Mouse (Mus musculus) heart, embryonic 12.5 days (tissue): ENCODE results near the gene Atp6v0b. TPM values are rescaled to one million over a fixed set of nuclear protein-coding genes. Genes with fewer than 3 reads are reported as not detected.
A peak's percentile ranks its signal among the peaks of the same experiment; 100 is the strongest.

ENCODE experiments used
- ATAC-seq: fragments of 200-750 bp; cut with Nextera tagmentation; 2 replicates; pipeline ENCODE4 v1.8.0; 2017; ENCODE audit warnings: moderate TSS enrichment, moderate library complexity; ENCODE audit not compliant: insufficient number of reproducible peaks, low FRiP score
- H3K27ac ChIP-seq: fragments of 300-500 bp; sonication (generic); 2 replicates; pipeline ENCODE4 v1.5.1; 2016; ENCODE audit warnings: mild to moderate bottlenecking, moderate library complexity; ENCODE audit not compliant: poor library complexity, severe bottlenecking
- H3K27me3 ChIP-seq: fragments of 300-500 bp; sonication (generic); replicated peaks from 2 replicates; pipeline ENCODE4 v1.6.1; 2016; ENCODE audit warnings: mild to moderate bottlenecking, moderate library complexity
- H3K36me3 ChIP-seq: fragments of 300-500 bp; sonication (generic); 2 replicates; pipeline ENCODE4 v1.6.1; 2016; ENCODE audit warnings: mild to moderate bottlenecking, moderate library complexity
- H3K4me1 ChIP-seq: fragments of 300-500 bp; sonication (generic); replicated peaks from 2 replicates; pipeline ENCODE4 v1.6.1; 2016; ENCODE audit warnings: mild to moderate bottlenecking
- H3K4me2 ChIP-seq: fragments of 300-500 bp; sonication (generic); 2 replicates; pipeline ENCODE4 v1.6.1; 2016; ENCODE audit warnings: mild to moderate bottlenecking, moderate library complexity
- H3K4me3 ChIP-seq: fragments of 300-500 bp; sonication (generic); 2 replicates; pipeline ENCODE4 v1.5.1; 2016; ENCODE audit warnings: mild to moderate bottlenecking
- H3K9ac ChIP-seq: fragments of 300-500 bp; sonication (generic); 2 replicates; pipeline ENCODE4 v1.6.1; 2016; ENCODE audit warnings: mild to moderate bottlenecking, moderate library complexity
- H3K9me3 ChIP-seq: fragments of 300-500 bp; sonication (generic); replicated peaks from 2 replicates; pipeline ENCODE4 v1.6.1; 2016; ENCODE audit warnings: mild to moderate bottlenecking, moderate library complexity
- whole genome bisulfite sequencing: fragments of 180-500 bp; shearing (Covaris S2); methylation state at CpG from one replicate; pipeline ENCODE4 v1.1.7; 2016; 5-methylcytosine and 5-hydroxymethylcytosine counted together
- polyA plus RNA-seq: library from polyadenylated mRNA; unstranded; fragments of >200 nt; fragmentation: Nextera tagmentation; extraction: Ambion mirVana; gene quantifications from 2 replicates; pipeline ENCODE4 v1.2.1, GENCODE M21; 2016

The Atp6v0b gene
- polyA plus RNA-seq, 1 experiment from 2014 or later: 196 TPM

DNA sequence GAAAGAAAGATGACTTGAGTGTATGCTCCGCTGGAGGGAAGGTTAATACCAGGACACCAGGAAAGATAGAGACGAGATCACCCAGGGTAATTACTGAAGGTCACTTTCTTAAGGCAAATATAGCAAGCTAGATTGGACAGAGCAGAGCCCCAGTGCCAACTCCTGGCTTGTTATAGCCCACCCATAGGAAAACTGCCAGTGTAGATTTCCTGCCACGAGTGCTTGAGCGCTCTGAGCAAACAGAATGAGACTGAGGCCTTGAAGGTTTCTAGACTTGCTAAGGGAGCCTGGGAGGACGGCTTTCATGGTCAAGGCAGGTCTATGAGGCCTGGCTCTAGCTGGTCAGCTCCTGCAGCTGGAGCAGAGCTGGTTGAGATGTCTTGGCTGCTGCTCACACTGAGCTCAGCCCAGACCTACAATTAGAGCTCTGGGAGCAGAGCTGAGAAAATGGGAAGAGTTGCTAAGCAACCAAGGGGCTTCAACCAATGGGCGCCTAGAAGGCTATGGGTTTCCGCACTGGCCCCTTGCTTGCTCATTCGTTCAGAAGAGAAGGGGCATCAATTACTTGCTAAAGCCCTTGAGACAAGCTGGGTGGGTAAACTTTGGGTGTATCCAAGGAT, 21.8 kb upstream of the Atp6v0b start:
- no peak overlapping the region for H3K27ac ChIP-seq
- H3K9ac ChIP-seq: no peak overlapping the region
- H3K9me3 ChIP-seq: no peaks in the 10 kb centered on the region
- no peak for ATAC-seq
- H3K27me3 ChIP-seq: no peaks in the 10 kb centered on the region
- peaks cover 63% of the 10 kb centered on the region for H3K36me3 ChIP-seq
- H3K4me1 ChIP-seq: peaks cover 28% of the 10 kb centered on the region
- no peak overlapping the region for H3K4me2 ChIP-seq
- 79% methylated on average over 8 of the region's 8 CpGs for WGBS
- no peak overlapping the region for H3K4me3 ChIP-seq

DNA sequence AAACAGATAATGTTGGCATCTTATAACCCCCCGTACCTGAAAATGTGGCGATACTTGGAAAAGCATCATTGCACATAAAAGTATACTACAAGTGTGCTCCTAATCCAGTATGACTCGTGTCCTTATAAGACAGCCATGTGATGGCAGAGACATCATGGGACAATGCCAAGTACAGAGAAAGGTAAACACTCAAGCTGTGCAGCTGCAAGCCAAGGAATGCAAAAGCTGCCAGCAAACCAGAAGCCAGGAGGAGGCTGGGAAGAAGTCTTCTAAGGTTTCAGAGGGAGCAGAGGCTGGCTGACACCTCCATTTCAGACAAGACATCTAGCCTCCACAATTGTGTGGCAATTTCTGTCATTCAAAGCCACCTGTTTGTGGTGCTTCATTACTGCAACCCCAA, 19.1 kb upstream of the Atp6v0b start:
- no peak overlapping the region for H3K9ac ChIP-seq
- H3K4me1 ChIP-seq: peaks cover 14% of the 10 kb centered on the region
- no peak overlapping the region for H3K4me3 ChIP-seq
- no peaks in the 10 kb centered on the region for H3K27me3 ChIP-seq
- ATAC-seq: no peak
- peaks cover 78% of the 10 kb centered on the region for H3K36me3 ChIP-seq
- 85% methylated on average over 3 of the region's 3 CpGs for WGBS
- no peak overlapping the region for H3K27ac ChIP-seq
- H3K9me3 ChIP-seq: no peaks in the 10 kb centered on the region
- H3K4me2 ChIP-seq: no peak overlapping the region

DNA sequence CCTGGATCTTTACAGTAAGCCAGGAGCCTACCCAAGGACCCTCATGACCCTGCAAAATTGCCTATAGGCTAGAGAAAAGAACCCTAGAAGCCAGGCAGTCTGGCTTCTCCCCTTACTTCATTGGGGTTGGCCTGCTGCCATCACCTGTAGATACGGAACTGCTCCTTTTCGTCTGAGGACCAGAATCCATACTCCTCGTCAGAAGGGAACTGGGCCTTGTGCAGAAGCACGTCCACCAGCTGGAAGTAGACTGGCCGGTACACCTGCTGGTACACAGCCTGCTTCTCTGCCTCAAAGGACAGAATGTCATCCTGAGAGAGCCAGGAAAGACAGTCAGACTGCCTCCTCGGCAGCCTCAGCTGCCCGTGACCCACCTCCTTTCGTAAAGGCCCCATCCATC, 17.6 kb upstream of the Atp6v0b start:
- Histone ChIP-seq H3K9ac (no peak overlapping the region), H3K9me3 (no peaks in the 10 kb centered on the region), H3K4me2 (no peak overlapping the region), H3K4me1 (peaks cover 12% of the 10 kb centered on the region), H3K36me3 (peaks cover 80% of the 10 kb centered on the region), H3K27ac (no peak overlapping the region), H3K27me3 (no peaks in the 10 kb centered on the region), H3K4me3 (no peak overlapping the region)
- no peak for ATAC-seq
- WGBS: 88% methylated on average over 8 of the region's 8 CpGs

DNA sequence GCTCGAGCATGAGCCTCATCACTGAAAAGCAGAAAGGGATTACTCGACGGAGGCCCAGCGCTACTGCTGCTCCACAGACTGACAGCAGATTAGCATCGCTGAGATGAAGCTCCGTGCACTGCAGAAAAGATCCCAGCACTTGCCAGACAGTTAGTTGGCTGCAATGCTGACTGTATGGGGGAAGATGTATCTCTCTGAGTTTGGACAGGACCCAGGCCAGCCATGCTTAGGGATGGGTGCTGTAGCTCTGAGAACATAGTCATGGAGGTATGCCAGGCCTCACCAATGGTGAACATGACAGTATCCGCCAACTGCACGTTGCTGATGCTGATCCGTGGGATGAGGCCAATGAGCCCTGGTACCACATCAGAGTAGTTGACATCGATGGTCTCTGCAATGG, 17.0 kb upstream of the Atp6v0b start:
- peaks cover 8% of the 10 kb centered on the region for H3K4me1 ChIP-seq
- H3K36me3 ChIP-seq: peaks cover 81% of the 10 kb centered on the region
- no peaks in the 10 kb centered on the region for H3K27me3 ChIP-seq
- 92% methylated on average over 10 of the region's 10 CpGs for WGBS
- H3K9ac ChIP-seq: no peak overlapping the region
- H3K27ac ChIP-seq: no peak overlapping the region
- H3K9me3 ChIP-seq: no peaks in the 10 kb centered on the region
- no peak for ATAC-seq
- H3K4me3 ChIP-seq: no peak overlapping the region
- H3K4me2 ChIP-seq: no peak overlapping the region

DNA sequence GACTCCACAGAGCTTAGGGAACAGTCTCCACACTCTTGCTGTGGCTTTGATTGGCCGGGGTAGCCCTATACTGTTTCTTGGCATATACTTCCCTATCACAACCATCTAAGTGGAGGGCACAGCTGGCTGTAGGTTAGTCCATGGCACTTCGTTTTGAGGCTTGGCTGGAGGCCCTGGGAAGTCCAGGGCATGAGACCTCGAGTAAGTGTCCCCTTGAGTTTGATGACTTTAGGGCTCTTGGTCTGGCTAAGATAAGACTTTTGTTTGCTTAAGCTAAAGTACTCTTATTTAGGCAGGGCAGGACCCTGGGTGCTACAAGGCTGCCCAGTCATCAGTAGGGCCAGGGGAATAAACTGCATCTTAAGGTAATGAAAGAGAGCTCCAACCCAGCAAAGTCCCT, 11.0 kb upstream of the Atp6v0b start:
- no peaks in the 10 kb centered on the region for H3K27me3 ChIP-seq
- H3K9ac ChIP-seq: no peak overlapping the region
- peaks cover 92% of the 10 kb centered on the region for H3K36me3 ChIP-seq
- WGBS: 74% methylated on average over 3 of the region's 3 CpGs
- no peak overlapping the region for H3K27ac ChIP-seq
- H3K4me3 ChIP-seq: no peak overlapping the region
- no peak for ATAC-seq
- no peaks in the 10 kb centered on the region for H3K4me1 ChIP-seq
- H3K9me3 ChIP-seq: no peaks in the 10 kb centered on the region
- H3K4me2 ChIP-seq: no peak overlapping the region

DNA sequence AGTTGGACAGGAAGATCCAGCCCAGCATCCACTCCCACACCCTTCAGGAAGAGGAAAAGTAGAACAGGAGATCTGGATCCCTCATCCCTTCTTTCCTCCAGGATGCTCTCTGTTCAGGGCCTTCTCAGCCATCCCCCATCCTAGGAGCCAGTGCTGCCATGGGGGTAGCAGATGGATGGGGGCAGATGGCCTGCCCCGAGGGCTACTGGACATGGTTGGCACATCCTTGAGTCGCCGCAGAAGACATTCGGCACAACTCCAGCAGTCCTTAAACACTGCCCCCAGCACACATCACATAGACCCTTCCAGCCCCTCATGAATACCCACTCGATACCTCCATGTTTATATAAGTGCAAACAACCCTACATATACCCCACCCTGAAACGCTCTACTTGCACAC, 8.9 kb upstream of the Atp6v0b start:
- no peak overlapping the region for H3K4me2 ChIP-seq
- ATAC-seq: no peak
- no peaks in the 10 kb centered on the region for H3K9me3 ChIP-seq
- 88% methylated on average over 6 of the region's 6 CpGs for WGBS
- H3K36me3 ChIP-seq: peaks cover 71% of the 10 kb centered on the region
- H3K4me1 ChIP-seq: peaks cover 4% of the 10 kb centered on the region
- no peak overlapping the region for H3K4me3 ChIP-seq
- no peaks in the 10 kb centered on the region for H3K27me3 ChIP-seq
- no peak overlapping the region for H3K9ac ChIP-seq
- H3K27ac ChIP-seq: no peak overlapping the region

DNA sequence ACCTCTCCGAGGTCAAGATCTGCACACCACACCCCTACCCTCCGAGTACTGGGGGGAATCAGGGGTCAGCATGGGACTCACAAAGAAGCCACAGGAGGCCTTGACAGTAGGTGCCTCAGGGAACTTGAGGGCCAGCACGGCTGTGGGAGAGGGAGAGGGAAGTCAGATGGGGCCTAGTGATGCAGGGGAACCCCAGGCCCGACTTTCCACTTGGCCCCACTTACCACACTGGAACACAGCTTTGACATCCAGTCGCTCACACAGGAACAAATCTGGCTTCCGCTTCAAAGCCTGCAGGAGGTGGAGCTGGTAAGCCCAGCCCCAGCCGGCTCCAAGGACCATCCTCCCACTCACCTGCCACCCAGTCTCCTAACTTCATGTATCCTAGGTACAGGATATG, 8.2 kb upstream of the Atp6v0b start:
- H3K36me3 ChIP-seq: peaks cover 64% of the 10 kb centered on the region

DNA sequence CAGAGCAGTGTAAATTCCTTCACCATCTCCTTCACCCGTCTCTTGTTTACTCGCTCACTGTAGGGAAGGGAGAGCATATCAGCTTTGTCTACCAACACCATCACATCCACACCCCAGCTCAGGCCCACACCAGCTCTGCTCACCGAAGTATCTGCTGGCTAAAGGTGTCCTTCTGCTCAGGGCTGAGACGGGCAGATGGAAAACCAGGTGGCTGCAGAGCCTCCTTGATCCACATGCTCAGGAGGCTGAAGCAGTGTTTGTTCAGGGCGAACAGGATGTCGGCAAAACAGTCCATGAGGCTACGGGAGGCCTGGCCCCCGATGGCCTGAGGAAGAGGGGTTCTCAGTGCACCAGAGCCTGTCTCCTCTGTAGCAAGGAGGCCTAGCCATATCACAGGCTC, 7.5 kb upstream of the Atp6v0b start:
- Histone ChIP-seq H3K9me3 (no peaks in the 10 kb centered on the region), H3K36me3 (peaks cover 61% of the 10 kb centered on the region), H3K4me2 (no peak overlapping the region), H3K4me3 (no peak overlapping the region), H3K9ac (no peak overlapping the region), H3K27ac (no peak overlapping the region), H3K27me3 (no peaks in the 10 kb centered on the region), H3K4me1 (peaks cover 8% of the 10 kb centered on the region)
- ATAC-seq: no peak
- WGBS: 81% methylated on average over 8 of the region's 8 CpGs

More for the DNA sequence above, 8.2 kb upstream of the Atp6v0b start:
- no peak overlapping the region for H3K9ac ChIP-seq
- peaks cover 8% of the 10 kb centered on the region for H3K4me1 ChIP-seq
- no peaks in the 10 kb centered on the region for H3K9me3 ChIP-seq
- ATAC-seq: no peak
- no peak overlapping the region for H3K4me3 ChIP-seq
- H3K27me3 ChIP-seq: no peaks in the 10 kb centered on the region
- H3K4me2 ChIP-seq: no peak overlapping the region
- 80% methylated on average over 7 of the region's 7 CpGs for WGBS
- no peak overlapping the region for H3K27ac ChIP-seq

DNA sequence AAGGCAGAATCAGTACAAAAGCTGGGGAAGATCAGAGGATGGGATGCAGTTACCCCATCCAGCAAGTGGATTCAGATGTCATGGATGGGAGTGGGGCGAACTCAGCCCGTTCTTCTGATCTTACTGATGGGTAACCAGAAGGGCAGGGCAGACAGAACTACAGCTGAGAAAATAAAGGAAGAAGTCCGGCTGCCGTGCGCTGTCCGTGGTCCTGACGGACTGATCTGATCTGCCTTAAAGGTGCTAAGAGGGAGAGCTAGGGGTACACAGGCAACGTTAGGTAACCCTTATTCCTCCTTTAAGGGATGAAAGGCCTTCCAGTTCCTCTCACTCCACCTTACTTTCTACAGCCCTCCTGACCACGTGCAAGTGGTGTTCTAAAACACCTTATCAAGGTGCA, 6.2 kb upstream of the Atp6v0b start:
- no peak overlapping the region for H3K4me2 ChIP-seq
- no peak overlapping the region for H3K4me3 ChIP-seq
- H3K36me3 ChIP-seq: peaks cover 56% of the 10 kb centered on the region
- H3K27ac ChIP-seq: no peak overlapping the region
- WGBS: 21% methylated on average over 9 of the region's 9 CpGs
- H3K9me3 ChIP-seq: no peaks in the 10 kb centered on the region
- H3K27me3 ChIP-seq: no peaks in the 10 kb centered on the region
- no peak overlapping the region for H3K9ac ChIP-seq
- peaks cover 8% of the 10 kb centered on the region for H3K4me1 ChIP-seq
- no peak for ATAC-seq

DNA sequence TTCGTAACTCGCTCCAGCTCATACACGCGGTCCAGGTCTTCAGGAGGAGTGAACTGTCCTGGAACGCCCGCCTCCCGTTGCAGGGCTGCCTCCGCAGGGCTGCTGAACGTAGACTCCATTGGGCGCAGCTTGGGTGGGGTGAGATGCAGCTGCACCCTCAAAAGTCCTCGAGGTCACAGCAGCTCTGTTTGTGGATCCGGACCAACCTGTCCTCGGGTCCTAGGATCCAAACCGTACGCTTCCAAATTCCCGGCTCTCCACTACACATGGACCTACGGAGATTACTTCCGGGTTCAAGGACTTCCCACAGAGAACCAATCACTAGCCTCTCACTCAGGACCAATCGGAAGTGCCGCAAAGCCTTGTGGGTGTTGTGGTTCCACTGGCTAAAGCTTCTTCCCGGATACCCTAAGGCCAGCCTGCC, 4.6 kb upstream of the Atp6v0b start, which contains the start of gene Dph2:
Gene Dph2 (minus strand): TSS at position 295 of the 424 bp plus-strand sequence.
- H3K36me3 ChIP-seq: peaks cover 42% of the 10 kb centered on the region
- peak within 1 kb of the TSS; percentile 64 for H3K9ac ChIP-seq
- H3K4me2 ChIP-seq: peak within 1 kb of the TSS; percentile 96
- no peaks in the 10 kb centered on the region for H3K9me3 ChIP-seq
- peaks cover 10% of the 10 kb centered on the region for H3K4me1 ChIP-seq
- peak within 1 kb of the TSS; percentile 81 for H3K4me3 ChIP-seq
- no peaks in the 10 kb centered on the region for H3K27me3 ChIP-seq
- H3K27ac ChIP-seq: no peak within 1 kb of the TSS
- ATAC-seq: peak; percentile 86
- WGBS: 0% methylated on average over 21 of the region's 21 CpGs

DNA sequence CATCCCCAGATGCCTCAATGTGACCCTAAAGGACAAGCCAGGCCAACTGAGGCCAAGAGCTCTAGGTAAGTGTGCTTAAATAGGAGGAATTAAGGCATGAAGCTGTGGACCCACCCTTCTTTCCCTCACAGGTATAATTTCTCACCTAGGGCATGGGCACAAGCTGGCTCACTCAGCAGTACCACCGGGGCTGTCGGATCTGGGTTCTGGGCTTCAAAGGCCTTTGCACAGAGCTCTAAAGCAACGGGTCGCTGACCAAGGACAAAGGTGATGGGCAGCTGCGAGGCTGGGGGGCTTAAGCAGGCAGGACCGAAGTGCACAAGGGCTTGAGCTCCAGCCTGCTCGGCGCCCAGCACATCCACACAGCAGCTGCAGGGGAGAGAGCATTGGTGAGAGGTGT, 3.6 kb upstream of the Atp6v0b start:
- WGBS: 84% methylated on average over 8 of the region's 8 CpGs
- Histone ChIP-seq H3K4me1 (peaks cover 17% of the 10 kb centered on the region), H3K9ac (peak overlapping the region; percentile 64; the same call in 1 of the 2 replicates), H3K27me3 (no peaks in the 10 kb centered on the region), H3K36me3 (peaks cover 35% of the 10 kb centered on the region), H3K9me3 (no peaks in the 10 kb centered on the region), H3K4me3 (peak overlapping the region; percentile 81), H3K4me2 (peak overlapping the region; percentile 96), H3K27ac (no peak overlapping the region)
- no peak for ATAC-seq

DNA sequence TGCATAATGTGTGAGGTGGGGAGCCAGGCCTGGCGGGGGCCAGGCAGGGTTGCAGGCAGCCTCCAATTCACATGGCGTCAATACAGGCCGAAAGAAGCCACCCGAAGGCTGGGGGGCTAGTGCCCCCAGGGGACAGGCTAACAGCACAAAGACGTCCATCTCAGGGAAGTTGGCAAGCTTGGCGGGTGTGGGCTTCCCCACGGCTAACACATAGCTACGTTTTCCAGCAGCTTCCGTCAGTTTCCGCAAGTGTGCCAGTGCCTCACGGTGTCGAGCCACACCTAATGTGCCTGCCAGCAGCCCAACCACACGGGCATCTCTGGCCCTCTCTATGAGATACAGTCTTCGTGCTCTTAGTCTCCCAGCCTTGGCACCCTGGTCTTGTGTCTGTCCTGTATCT, 2.9 kb upstream of the Atp6v0b start:
- Histone ChIP-seq H3K27ac (no peak overlapping the region), H3K27me3 (no peaks in the 10 kb centered on the region), H3K4me3 (no peak overlapping the region), H3K36me3 (peaks cover 35% of the 10 kb centered on the region), H3K4me1 (peaks cover 17% of the 10 kb centered on the region), H3K9ac (no peak overlapping the region), H3K9me3 (no peaks in the 10 kb centered on the region), H3K4me2 (no peak overlapping the region)
- 90% methylated on average over 14 of the region's 14 CpGs for WGBS
- no peak for ATAC-seq
